Mouse (Mus musculus): ENCODE results near the gene Gm33815.
"Not testable (repeated sequence)": the region's sequence is repeated elsewhere in the genome, so short reads cannot be mapped to it uniquely, and the experiment has no call there.

The Gm33815 gene

GRCm38 (mm10) chrY:69320832-69321231 is at the start of gene Gm33815:
Gm33815 (plus strand) TSS chrY:69321132.
- DNase-seq (ENCODE audit: low spot score): not testable (repeated sequence)
